Mouse (Mus musculus) monocyte, adult 2 months (primary cell): ENCODE results near the gene Rsrp1.
"Not testable (repeated sequence)": the region's sequence is repeated elsewhere in the genome, so short reads cannot be mapped to it uniquely, and the experiment has no call there.

Source experiments
- DNase-seq, 2 experiments: peaks; one replicate each; pipeline ENCODE4 v3.0.0; 2022; ENCODE audit warnings: low spot score in 2 of 2, low read depth in 1 of 2

Rsrp1 gene

GRCm38 (mm10) chr4:134923258-134924018, at the start of gene Rsrp1:
Rsrp1 (plus strand) TSS chr4:134923592.
- DNase-seq, result peak; percentile 94 to 96

- no peak for DNase-seq
Measured at GRCm38 (mm10) chr4:134876171-134876570, 47.2 kb upstream of the Rsrp1 start.

- peak in 1 of 2 experiments; percentile 34 for DNase-seq
Measured at GRCm38 (mm10) chr4:134879410-134879981, 43.9 kb upstream of the Rsrp1 start.

GRCm38 (mm10) chr4:134880041-134880440, 43.4 kb upstream of the Rsrp1 start:
- no peak for DNase-seq

GRCm38 (mm10) chr4:134883266-134883665, 40.1 kb upstream of the Rsrp1 start:
- DNase-seq, result peak in 1 of 2 experiments; percentile 13

- DNase-seq, result no peak
Measured at GRCm38 (mm10) chr4:134883808-134884207, 39.6 kb upstream of the Rsrp1 start.

GRCm38 (mm10) chr4:134884364-134884763, 39.0 kb upstream of the Rsrp1 start:
- DNase-seq, result no peak

GRCm38 (mm10) chr4:134892096-134892495, 31.3 kb upstream of the Rsrp1 start:
- peak in 1 of 2 experiments; percentile 37 for DNase-seq

GRCm38 (mm10) chr4:134897256-134897655, 26.1 kb upstream of the Rsrp1 start:
- DNase-seq, result no peak

- DNase-seq, result no peak
Measured at GRCm38 (mm10) chr4:134901126-134901525, 22.3 kb upstream of the Rsrp1 start.

- no peak for DNase-seq
Measured at GRCm38 (mm10) chr4:134903046-134903445, 20.3 kb upstream of the Rsrp1 start.

- DNase-seq, result not testable (repeated sequence)
Measured at GRCm38 (mm10) chr4:134911406-134911805, 12.0 kb upstream of the Rsrp1 start.

GRCm38 (mm10) chr4:134913413-134913812, 10.0 kb upstream of the Rsrp1 start:
- DNase-seq, result peak in 1 of 2 experiments; percentile 55

- no peak for DNase-seq
Measured at GRCm38 (mm10) chr4:134914122-134914863, 9.1 kb upstream of the Rsrp1 start.

- peak; percentile 81 to 91 for DNase-seq
Measured at GRCm38 (mm10) chr4:134914864-134915209, 8.6 kb upstream of the Rsrp1 start, which contains the start of gene Tmem50a. Tmem50a (minus strand) TSS chr4:134915024.

- DNase-seq, result no peak
Measured at GRCm38 (mm10) chr4:134915223-134916050, 8.0 kb upstream of the Rsrp1 start.

GRCm38 (mm10) chr4:134917194-134917593, 6.2 kb upstream of the Rsrp1 start:
- no peak for DNase-seq

- DNase-seq, result no peak
Measured at GRCm38 (mm10) chr4:134918381-134918780, 5.0 kb upstream of the Rsrp1 start.

GRCm38 (mm10) chr4:134919733-134920540, 3.5 kb upstream of the Rsrp1 start:
- peak in 1 of 2 experiments; percentile 56 for DNase-seq

- DNase-seq, result no peak
Measured at GRCm38 (mm10) chr4:134920631-134921030, 2.8 kb upstream of the Rsrp1 start.
